ENCODE assay signal across 8 mouse cellular contexts in genomic region chr13:56151404-56152226, GRCm38 (mm10). TPM values are rescaled to one million over a fixed set of nuclear protein-coding genes. Genes with fewer than 3 reads are reported as not detected.
A peak's percentile ranks its signal among the peaks of the same experiment; 100 is the strongest.
DNase-seq lines count a peak whose midpoint lies in the region; ATAC-seq and TF ChIP-seq lines count a peak whose summit lies in the region.

No protein-coding gene starts in this region.

- H3K4me3 ChIP-seq in cortical plate, adult 2 months (ENCODE audit: insufficient read depth, low read length): no peak overlapping the region
- peak overlapping the region; percentile 40 for H3K4me3 ChIP-seq in liver, embryonic 11.5 days (ENCODE audit: low read depth, low read length)
- peak overlapping the region; percentile 50 for H3K4me3 ChIP-seq in thymus, adult 2 months (ENCODE audit: control insufficient read depth, insufficient read depth, low read length)

- peak; percentile 68 for TF ChIP-seq CTCF in cortical plate, adult 2 months (IDR thresholded peaks at IDR 0.05; ENCODE audit: extremely low read depth, insufficient read depth, low read length)
- TF ChIP-seq CTCF in thymus, adult 2 months (IDR thresholded peaks at IDR 0.05; ENCODE audit: borderline replicate concordance, control insufficient read depth, extremely low read depth, insufficient read depth, low read length, poor library complexity): 0 out of 2 replicates have a peak, but pooled peaks have one; percentile 41

- 35% methylated on average over 22 of the region's 22 CpGs for WGBS in liver, embryonic 11.5 days
- 4% methylated on average over 22 of the region's 22 CpGs for WGBS in thymus, adult 2 months

- 0 out of 2 replicates have a peak, but pooled peaks cover 2% of the 10 kb centered on the region for H3K4me1 ChIP-seq in cortical plate, adult 2 months (ENCODE audit: control insufficient read depth, insufficient read depth, low read length)
- no peaks in the 10 kb centered on the region; the same call in 1 of the 2 replicates for H3K4me1 ChIP-seq in liver, embryonic 11.5 days (replicated peaks; ENCODE audit: control insufficient read depth, insufficient read depth, low read length)
- H3K4me1 ChIP-seq in thymus, adult 2 months (replicated peaks; ENCODE audit: control insufficient read depth, insufficient read depth, low read length): peaks cover 27% of the 10 kb centered on the region

- no peaks in the 10 kb centered on the region for H3K36me3 ChIP-seq in liver, embryonic 11.5 days (ENCODE audit: control insufficient read depth, insufficient read depth, low read length)
- no peaks in the 10 kb centered on the region for H3K36me3 ChIP-seq in thymus, adult 2 months (ENCODE audit: control insufficient read depth, insufficient read depth, low read length)

- no peaks in the 10 kb centered on the region for H3K27me3 ChIP-seq in liver, embryonic 11.5 days (replicated peaks; ENCODE audit: control insufficient read depth, insufficient read depth, low read length)
- H3K27me3 ChIP-seq in thymus, adult 2 months (ENCODE audit: control insufficient read depth, insufficient read depth, low read length): no peaks in the 10 kb centered on the region

- DNase-seq in B cell, adult 2 months: peak; percentile 77 to 83
- peak; percentile 60 for DNase-seq in NIH3T3 (ENCODE audit: low read depth)
- peak; percentile 60 for DNase-seq in kidney, adult 18-20 months
- DNase-seq in liver, embryonic 11.5 days (ENCODE audit: low spot score): no peak
- DNase-seq in natural killer cell, adult 2 months (ENCODE audit: low spot score in 2 of 2): peak; percentile 53 to 70
- DNase-seq in thymus, adult 2 months: peak; percentile 76

- H3K9ac ChIP-seq in liver, embryonic 11.5 days (ENCODE audit: low read depth, low read length): no peak overlapping the region

- no peaks in the 10 kb centered on the region for H3K9me3 ChIP-seq in liver, embryonic 11.5 days (ENCODE audit: control insufficient read depth, low read length)

- H3K4me2 ChIP-seq in liver, embryonic 11.5 days: peak overlapping the region; percentile 64

- no peak for TF ChIP-seq POLR2A in cortical plate, adult 2 months (IDR thresholded peaks at IDR 0.05; ENCODE audit: extremely low read depth, insufficient read depth, low read length)
- no peak for TF ChIP-seq POLR2A in thymus, adult 2 months (IDR thresholded peaks at IDR 0.05; ENCODE audit: control insufficient read depth, extremely low read depth, insufficient read depth, low read length, poor library complexity)

- H3K27ac ChIP-seq in cortical plate, adult 2 months (ENCODE audit: insufficient read depth, low read length): no peak overlapping the region
- no peak overlapping the region for H3K27ac ChIP-seq in liver, embryonic 11.5 days (ENCODE audit: low read depth, low read length)
- H3K27ac ChIP-seq in thymus, adult 2 months (ENCODE audit: control insufficient read depth, insufficient read depth, low read length): peak overlapping the region; percentile 80

- ATAC-seq in granulocyte monocyte progenitor cell, adult 5-6 weeks (replicated peaks; ENCODE audit: poor library complexity, severe bottlenecking): peak; percentile 84
- peak; percentile 69; the same call in 1 of the 2 replicates for ATAC-seq in liver, embryonic 11.5 days (replicated peaks; ENCODE audit: low FRiP score)

RNA-seq across cellular contexts. Expression of gene H2afy, which starts 15.5 kb away (rescaled TPM):
- polyA plus RNA-seq in cortical plate, adult 2 months (2012; rRNA removed): 110 and 116 TPM in 2 replicates
- total RNA-seq in granulocyte monocyte progenitor cell, adult 5-6 weeks (2014; fragmentation: Nextera tagmentation): 930 and 1,115 TPM in 2 replicates
- 1,419 and 1,485 TPM in 2 replicates for total RNA-seq in granulocyte monocyte progenitor cell, adult 5-6 weeks (2017)
- polyA plus RNA-seq in liver, embryonic 11.5 days (2014; fragmentation: Nextera tagmentation; extraction: Ambion mirVana): 230 and 233 TPM in 2 replicates
- polyA plus RNA-seq in thymus, adult 2 months (2012; rRNA removed): 316 and 458 TPM in 2 replicates

RNA-seq across cellular contexts. Expression of gene Tifab, which starts 27.1 kb away (rescaled TPM):
- 2.4 and 2.5 TPM in 2 replicates for polyA plus RNA-seq in cortical plate, adult 2 months (2012; rRNA removed)
- total RNA-seq in granulocyte monocyte progenitor cell, adult 5-6 weeks (2014; fragmentation: Nextera tagmentation): 148 and 174 TPM in 2 replicates
- 115 and 120 TPM in 2 replicates for total RNA-seq in granulocyte monocyte progenitor cell, adult 5-6 weeks (2017)
- 1.9 and 2.2 TPM in 2 replicates for polyA plus RNA-seq in liver, embryonic 11.5 days (2014; fragmentation: Nextera tagmentation; extraction: Ambion mirVana)
- 8.3 and 9.4 TPM in 2 replicates for polyA plus RNA-seq in thymus, adult 2 months (2012; rRNA removed)
